Mouse (Mus musculus): ENCODE measurements around the gene Birc7.

DNA sequence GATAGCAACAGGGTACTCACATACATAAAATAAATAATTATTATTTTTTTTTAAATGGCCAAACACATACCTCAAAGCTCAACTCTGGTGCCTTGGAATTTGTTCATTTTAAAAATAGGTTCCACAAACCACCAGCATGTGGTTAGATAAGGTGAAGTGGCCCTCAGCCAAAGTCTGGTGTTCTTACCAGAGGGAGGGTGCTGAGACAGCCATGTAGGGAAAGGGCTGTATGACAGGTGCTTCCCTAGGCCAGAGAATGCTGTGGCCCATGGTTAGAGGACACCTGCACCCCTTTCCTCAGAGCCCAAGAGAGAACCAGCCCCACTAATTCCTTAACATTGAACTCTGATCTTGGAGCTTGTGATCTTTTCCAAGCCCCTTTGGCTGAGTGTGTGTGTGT lies 11.4 kb downstream of the Birc7 start:
- TF ChIP-seq POLR2A (IDR thresholded peaks at IDR 0.05; ENCODE audit: borderline replicate concordance, insufficient read depth, low read length) (no peak), CTCF (IDR thresholded peaks at IDR 0.05; ENCODE audit: borderline replicate concordance, insufficient read depth, low read depth, low read length) (no peak)

Data from cerebellum, adult 2 months (tissue).